Mouse (Mus musculus) myocyte (in vitro differentiated cells): ENCODE data around the gene Ubr2. TPM values are rescaled to one million over a fixed set of nuclear protein-coding genes. Genes with fewer than 3 reads are reported as not detected.
A peak's percentile ranks its signal among the peaks of the same experiment; 100 is the strongest.

Experiments
- H3K27me3 ChIP-seq: one replicate; pipeline ENCODE4 v1.6.1; 2011; ENCODE audit not compliant: control insufficient read depth, insufficient read depth, insufficient read length
- H3K36me3 ChIP-seq: one replicate; pipeline ENCODE4 v1.6.1; 2011; ENCODE audit not compliant: control insufficient read depth, insufficient read depth
- H3K4me2 ChIP-seq: one replicate; pipeline ENCODE4 v1.6.1; 2011; ENCODE audit warnings: low read depth, control low read depth
- H3K4me3 ChIP-seq: one replicate; pipeline ENCODE4 v1.5.1; 2011; ENCODE audit warnings: mild to moderate bottlenecking, control low read depth, moderate library complexity
- H3K79me2 ChIP-seq: one replicate; pipeline ENCODE4 v1.6.1; 2011; ENCODE audit not compliant: control insufficient read depth, insufficient read depth
- H3ac ChIP-seq: one replicate; pipeline ENCODE4 v1.6.1; 2011; ENCODE audit not compliant: control insufficient read depth, insufficient read length
- CEBPB ChIP-seq: IDR thresholded peaks from 2 replicates; pipeline ENCODE4 v1.6.1; 2011; ENCODE audit warnings: mild to moderate bottlenecking, moderate library complexity; ENCODE audit not compliant: poor library complexity, insufficient read depth, severe bottlenecking
- E2F4 ChIP-seq: IDR thresholded peaks from one replicate; pipeline ENCODE4 v1.6.1; 2011; ENCODE audit warnings: mild to moderate bottlenecking, control low read depth, moderate library complexity; ENCODE audit not compliant: insufficient read depth
- MAX ChIP-seq: IDR thresholded peaks from one replicate; pipeline ENCODE4 v1.6.1; 2011; ENCODE audit warnings: low read depth, mild to moderate bottlenecking, control low read depth
- MYOD1 ChIP-seq, 3 experiments: IDR thresholded peaks; one replicate each; pipeline ENCODE4 v1.6.1; 2011; ENCODE audit warnings: control low read depth in 2 of 3, low read depth in 2 of 3, mild to moderate bottlenecking in 2 of 3, moderate library complexity in 1 of 3; ENCODE audit not compliant: insufficient read length in 2 of 3, control insufficient read depth in 1 of 3
- MYOG ChIP-seq, 3 experiments: IDR thresholded peaks; one replicate each; pipeline ENCODE4 v1.6.1; 2011; ENCODE audit warnings: control low read depth in 2 of 3, low read depth in 2 of 3, mild to moderate bottlenecking in 2 of 3; ENCODE audit not compliant: insufficient read length in 2 of 3, control insufficient read depth in 1 of 3, insufficient read depth in 1 of 3
- POLR2A ChIP-seq: IDR thresholded peaks from one replicate; pipeline ENCODE4 v1.6.1; 2011; ENCODE audit warnings: low read depth, mild to moderate bottlenecking, control low read depth, moderate library complexity; ENCODE audit not compliant: insufficient read length
- POLR2AphosphoS2 ChIP-seq: IDR thresholded peaks from one replicate; pipeline ENCODE4 v1.6.1; 2011; ENCODE audit warnings: low read depth, control low read depth; ENCODE audit not compliant: insufficient read length
- REST ChIP-seq: IDR thresholded peaks from one replicate; pipeline ENCODE4 v1.6.1; 2011; ENCODE audit warnings: mild to moderate bottlenecking, control low read depth, moderate library complexity; ENCODE audit not compliant: insufficient read depth, insufficient read length
- SRF ChIP-seq: IDR thresholded peaks from one replicate; pipeline ENCODE4 v1.6.1; 2011; ENCODE audit warnings: low read depth; ENCODE audit not compliant: control insufficient read depth, insufficient read length
- TCF12 ChIP-seq: IDR thresholded peaks from one replicate; pipeline ENCODE4 v1.6.1; 2011; ENCODE audit warnings: mild to moderate bottlenecking, control low read depth; ENCODE audit not compliant: poor library complexity, insufficient read depth, severe bottlenecking
- TCF3 ChIP-seq: IDR thresholded peaks from one replicate; pipeline ENCODE4 v1.6.1; 2011; ENCODE audit warnings: low read depth, control low read depth; ENCODE audit not compliant: insufficient read length
- USF1 ChIP-seq: IDR thresholded peaks from one replicate; pipeline ENCODE4 v1.6.1; 2011; ENCODE audit warnings: low read depth, mild to moderate bottlenecking, control low read depth, moderate library complexity
- polyA plus RNA-seq: library from polyadenylated mRNA; unstranded; fragments of >200 nt; fragmentation: generic; extraction: Trizol; gene quantifications from one replicate; pipeline ENCODE4 v1.2.1, GENCODE M21; 2012; ENCODE audit warnings: missing spikeins

Ubr2 gene
- polyA plus RNA-seq, 1 experiment, result 36.9 TPM

GRCm38 (mm10) chr17:46926941-46927340, 83.4 kb downstream of the Ubr2 start:
- no peak overlapping the region for H3K4me2 ChIP-seq
- no peak overlapping the region for H3ac ChIP-seq
- no peak overlapping the region for H3K4me3 ChIP-seq
- no peaks in the 10 kb centered on the region for H3K79me2 ChIP-seq
- no peaks in the 10 kb centered on the region for H3K27me3 ChIP-seq
- peaks cover 14% of the 10 kb centered on the region for H3K36me3 ChIP-seq
- TF ChIP-seq MYOG (IDR thresholded peaks at IDR 0.05; ENCODE audit: control insufficient read depth in 1 of 3, insufficient read depth in 1 of 3, insufficient read length in 2 of 3, low read depth in 2 of 3) (no peak), SRF (no peak), TCF12 (no peak), MAX (no peak)

GRCm38 (mm10) chr17:46926192-46926591, 84.2 kb downstream of the Ubr2 start:
- H3K36me3 ChIP-seq, result peaks cover 8% of the 10 kb centered on the region
- no peak overlapping the region for H3K4me3 ChIP-seq
- no peak overlapping the region for H3K4me2 ChIP-seq
- TF ChIP-seq REST (no peak), TCF3 (no peak), TCF12 (no peak), CEBPB (no peak), SRF (no peak), MYOD1 (IDR thresholded peaks at IDR 0.05; ENCODE audit: control insufficient read depth in 1 of 3, insufficient read length in 2 of 3, low read depth in 2 of 3) (no peak), POLR2AphosphoS2 (no peak), POLR2A (no peak), MAX (no peak), MYOG (IDR thresholded peaks at IDR 0.05; ENCODE audit: control insufficient read depth in 1 of 3, insufficient read depth in 1 of 3, insufficient read length in 2 of 3, low read depth in 2 of 3) (no peak), E2F4 (no peak), USF1 (no peak)
- H3ac ChIP-seq, result no peak overlapping the region
- no peaks in the 10 kb centered on the region for H3K27me3 ChIP-seq
- H3K79me2 ChIP-seq, result no peaks in the 10 kb centered on the region

- Histone ChIP-seq H3K4me3 (no peak overlapping the region), H3K79me2 (no peaks in the 10 kb centered on the region)
- no peak for TF ChIP-seq POLR2AphosphoS2
- no peak for TF ChIP-seq E2F4
- no peak for TF ChIP-seq MAX
- peak; percentile 35 for TF ChIP-seq REST
- no peak for TF ChIP-seq MYOG (IDR thresholded peaks at IDR 0.05; ENCODE audit: control insufficient read depth in 1 of 3, insufficient read depth in 1 of 3, insufficient read length in 2 of 3, low read depth in 2 of 3)
- TF ChIP-seq POLR2A, result no peak
These were observed 89.5 kb downstream of the Ubr2 start for GRCm38 (mm10) chr17:46920855-46921254.

GRCm38 (mm10) chr17:46918951-46919350, 91.4 kb downstream of the Ubr2 start:
- no peaks in the 10 kb centered on the region for H3K79me2 ChIP-seq
- TF ChIP-seq SRF, result no peak
- TF ChIP-seq USF1, result no peak
- TF ChIP-seq MYOD1 (IDR thresholded peaks at IDR 0.05; ENCODE audit: control insufficient read depth in 1 of 3, insufficient read length in 2 of 3, low read depth in 2 of 3), result no peak
- TF ChIP-seq CEBPB, result no peak
- no peak for TF ChIP-seq TCF3
- TF ChIP-seq MYOG (IDR thresholded peaks at IDR 0.05; ENCODE audit: control insufficient read depth in 1 of 3, insufficient read depth in 1 of 3, insufficient read length in 2 of 3, low read depth in 2 of 3), result no peak
- no peak for TF ChIP-seq POLR2AphosphoS2
- no peak for TF ChIP-seq MAX
- no peak for TF ChIP-seq E2F4
- no peak for TF ChIP-seq REST
- no peak for TF ChIP-seq TCF12
- no peak for TF ChIP-seq POLR2A
- H3K27me3 ChIP-seq, result no peaks in the 10 kb centered on the region
- H3K36me3 ChIP-seq, result no peaks in the 10 kb centered on the region
- no peak overlapping the region for H3K4me3 ChIP-seq
- H3ac ChIP-seq, result no peak overlapping the region
- no peak overlapping the region for H3K4me2 ChIP-seq

More at GRCm38 (mm10) chr17:46920855-46921254, 89.5 kb downstream of the Ubr2 start:
- H3K27me3 ChIP-seq, result no peaks in the 10 kb centered on the region
- H3K36me3 ChIP-seq, result no peaks in the 10 kb centered on the region
- no peak overlapping the region for H3ac ChIP-seq
- H3K4me2 ChIP-seq, result no peak overlapping the region

GRCm38 (mm10) chr17:46915129-46915528, 95.2 kb downstream of the Ubr2 start:
- Histone ChIP-seq H3K4me3 (no peak overlapping the region), H3K36me3 (no peaks in the 10 kb centered on the region), H3ac (no peak overlapping the region), H3K4me2 (no peak overlapping the region), H3K79me2 (no peaks in the 10 kb centered on the region), H3K27me3 (no peaks in the 10 kb centered on the region)
- TF ChIP-seq MYOD1 (IDR thresholded peaks at IDR 0.05; ENCODE audit: control insufficient read depth in 1 of 3, insufficient read length in 2 of 3, low read depth in 2 of 3) (no peak), TCF12 (no peak), E2F4 (no peak), CEBPB (no peak), USF1 (no peak), SRF (no peak), POLR2A (no peak), MYOG (IDR thresholded peaks at IDR 0.05; ENCODE audit: control insufficient read depth in 1 of 3, insufficient read depth in 1 of 3, insufficient read length in 2 of 3, low read depth in 2 of 3) (no peak), REST (no peak)
